Mouse (Mus musculus): ENCODE data around the gene Utp3. TPM values are rescaled to one million over a fixed set of nuclear protein-coding genes. Genes with fewer than 3 reads are reported as not detected.
A peak's percentile ranks its signal among the peaks of the same experiment; 100 is the strongest.

Utp3 gene
- polyA plus RNA-seq, 1 experiment from 2014 or later, result 86.5 TPM

DNA sequence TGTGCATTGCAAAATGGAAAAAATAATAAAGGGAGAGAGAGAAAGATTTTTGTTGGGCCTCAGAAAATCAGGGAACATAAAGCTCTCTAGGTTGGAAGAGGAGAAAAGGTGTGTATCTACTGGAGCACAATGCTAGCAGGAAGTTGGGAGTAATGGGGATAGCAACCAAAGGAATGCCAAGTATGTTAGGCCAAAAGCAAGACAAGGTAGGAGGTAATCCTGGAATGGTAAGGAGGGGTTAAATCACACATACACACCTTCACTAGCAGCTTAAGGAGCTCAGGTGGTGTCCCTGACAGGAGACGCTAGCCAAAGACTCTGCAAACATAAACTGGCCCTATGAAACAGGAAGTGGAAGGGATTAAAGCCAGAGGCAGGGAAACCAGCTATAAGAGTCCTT is 4.7 kb downstream of the Utp3 start:
- WGBS, result 51% methylated on average over 1 of the region's 1 CpGs
- no peak for DNase-seq (ENCODE audit: extremely low spot score, low spot score)

DNA sequence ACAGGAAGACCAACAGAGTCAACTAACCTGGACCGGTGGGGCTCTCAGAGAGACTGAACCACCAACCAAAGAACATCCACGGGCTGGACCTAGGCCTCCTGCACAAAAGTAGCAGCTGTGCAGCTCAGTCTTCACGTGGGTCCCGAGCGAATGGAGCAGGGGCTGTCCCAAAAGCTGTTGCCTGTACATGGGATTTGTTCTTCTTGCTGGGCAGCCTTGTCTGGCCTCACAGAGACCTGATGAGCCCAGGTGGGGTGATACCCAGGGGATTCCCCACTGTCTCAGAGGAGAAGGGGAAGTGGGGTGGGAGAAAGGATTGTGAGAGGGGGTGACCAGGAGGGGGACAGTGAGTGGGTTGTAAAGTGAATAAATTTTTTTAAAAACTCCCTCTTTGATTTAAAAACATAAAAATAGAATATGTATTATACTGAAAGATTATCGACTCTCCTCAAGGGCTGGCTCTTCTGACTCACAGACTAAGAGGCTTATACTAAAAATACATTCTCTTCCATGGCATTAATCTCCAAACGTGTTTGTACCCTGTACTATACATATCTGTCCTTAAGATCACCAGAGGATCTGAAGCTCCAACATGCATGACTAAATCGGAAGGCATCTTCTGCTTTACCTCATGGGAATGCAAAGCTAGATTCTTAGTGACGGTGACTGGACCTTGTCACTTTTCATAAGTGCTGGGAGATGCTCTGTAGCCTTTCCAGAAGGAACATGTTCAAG is 7.0 kb downstream of the Utp3 start:
- peaks cover 17% of the 10 kb centered on the region for H3K36me3 ChIP-seq (replicated peaks)
- DNase-seq (ENCODE audit: extremely low spot score, low spot score), result no peak
- H3K27ac ChIP-seq, result no peak overlapping the region
- H3K27me3 ChIP-seq (ENCODE audit: poor library complexity, severe bottlenecking), result no peaks in the 10 kb centered on the region
- H3K9me3 ChIP-seq, result no peaks in the 10 kb centered on the region
- no peak overlapping the region for H3K4me3 ChIP-seq
- H3K4me1 ChIP-seq, result peaks cover 20% of the 10 kb centered on the region
- WGBS, result 87% methylated on average over 9 of the region's 9 CpGs

More for the DNA sequence above, 4.7 kb downstream of the Utp3 start:
- H3K9me3 ChIP-seq, result no peaks in the 10 kb centered on the region
- peaks cover 25% of the 10 kb centered on the region for H3K4me1 ChIP-seq
- no peak overlapping the region for H3K27ac ChIP-seq
- H3K27me3 ChIP-seq (ENCODE audit: poor library complexity, severe bottlenecking), result no peaks in the 10 kb centered on the region
- H3K36me3 ChIP-seq (replicated peaks), result peaks cover 28% of the 10 kb centered on the region
- no peak overlapping the region for H3K4me3 ChIP-seq

DNA sequence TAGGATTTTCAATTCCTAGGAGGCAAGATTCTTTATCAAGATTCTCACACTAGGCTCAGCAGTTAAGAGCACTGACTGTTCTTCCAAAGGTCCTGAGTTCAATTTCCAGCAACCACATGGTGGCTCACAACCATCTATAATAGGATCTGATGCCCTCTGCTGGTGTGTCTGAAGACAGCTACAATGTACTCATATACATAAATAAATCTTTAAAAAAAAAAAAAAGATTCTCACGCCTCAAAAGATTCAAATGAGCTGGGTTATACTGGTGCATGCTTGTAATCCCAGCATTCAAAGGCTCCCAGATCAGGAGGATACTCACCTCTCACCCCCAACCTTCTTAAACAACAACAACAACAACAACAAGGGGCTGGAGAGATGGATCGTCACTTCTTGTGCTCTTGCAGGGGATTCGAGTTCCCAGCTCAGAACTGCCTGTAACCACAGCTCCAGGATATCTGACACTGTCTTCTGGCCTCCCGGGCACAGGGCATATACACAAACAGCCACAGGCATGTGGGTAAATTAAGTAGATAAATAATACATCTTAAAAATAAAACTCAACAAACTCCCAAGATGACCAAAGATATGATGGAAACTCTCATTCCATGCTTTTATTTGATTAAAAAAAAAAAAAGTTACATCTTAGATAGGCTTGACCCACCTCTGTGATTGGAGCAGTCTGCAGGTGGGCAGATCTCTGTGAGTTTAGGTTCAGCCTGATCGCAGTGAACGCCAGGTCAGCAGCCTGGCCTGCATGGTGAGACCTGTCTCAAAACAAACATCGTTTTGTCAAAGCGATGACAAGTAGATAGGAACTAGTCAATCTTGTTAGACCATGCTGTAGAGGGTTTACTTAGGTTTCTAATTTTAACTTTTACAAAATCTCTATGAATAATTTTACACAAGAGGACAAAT is 8.9 kb downstream of the Utp3 start:
- Histone ChIP-seq H3K9me3 (no peaks in the 10 kb centered on the region), H3K36me3 (replicated peaks) (peaks cover 2% of the 10 kb centered on the region), H3K27ac (no peak overlapping the region), H3K4me3 (no peak overlapping the region), H3K4me1 (peaks cover 18% of the 10 kb centered on the region), H3K27me3 (ENCODE audit: poor library complexity, severe bottlenecking) (no peaks in the 10 kb centered on the region)
- DNase-seq (ENCODE audit: extremely low spot score, low spot score), result no peak
- 78% methylated on average over 8 of the region's 8 CpGs for whole genome bisulfite sequencing

DNA sequence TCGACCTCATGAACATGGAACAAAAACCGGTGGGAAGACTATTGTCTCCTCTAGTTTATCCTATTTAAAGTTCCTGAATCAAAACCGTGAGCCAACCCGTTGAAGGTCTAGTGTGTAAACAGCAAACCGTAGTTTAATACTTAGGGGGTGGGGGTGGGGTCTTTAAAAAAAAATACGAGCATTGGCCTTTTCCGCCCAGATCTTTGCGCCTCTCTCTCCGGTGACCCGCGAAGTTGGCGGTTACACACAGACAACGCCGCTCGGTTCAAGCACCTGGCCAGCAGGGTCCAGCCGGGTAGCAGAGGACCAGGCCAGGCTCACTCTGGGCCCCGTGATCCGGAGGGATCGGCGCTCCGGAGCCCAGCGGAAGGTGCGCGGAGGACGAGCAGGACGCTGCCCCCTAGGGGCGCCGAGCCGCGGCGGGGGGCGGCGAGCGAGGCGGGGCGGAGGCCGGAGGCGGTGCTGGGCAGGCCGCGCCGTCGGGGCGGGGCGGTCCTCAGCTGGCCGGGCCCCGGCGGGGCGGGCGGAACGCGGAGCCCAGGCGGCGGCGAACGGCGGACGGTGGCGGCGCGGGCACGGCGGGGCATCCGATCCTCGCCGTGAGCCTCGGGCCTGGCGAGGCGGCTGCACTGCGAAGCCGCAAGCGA is 10.4 kb downstream of the Utp3 start, which contains the start of gene Rufy3:
Gene Rufy3, plus strand, starts transcription at position 540 of the 647 bp plus-strand sequence.
- Histone ChIP-seq H3K9me3 (no peaks in the 10 kb centered on the region), H3K4me1 (peaks cover 18% of the 10 kb centered on the region), H3K4me3 (peak within 1 kb of the TSS; percentile 94), H3K36me3 (replicated peaks) (peaks cover 10% of the 10 kb centered on the region), H3K27me3 (ENCODE audit: poor library complexity, severe bottlenecking) (no peaks in the 10 kb centered on the region), H3K27ac (peak within 1 kb of the TSS; percentile 95)
- 1% methylated on average over 71 of the region's 71 CpGs for WGBS
- peak; percentile 76 for DNase-seq (ENCODE audit: extremely low spot score, low spot score)

DNA sequence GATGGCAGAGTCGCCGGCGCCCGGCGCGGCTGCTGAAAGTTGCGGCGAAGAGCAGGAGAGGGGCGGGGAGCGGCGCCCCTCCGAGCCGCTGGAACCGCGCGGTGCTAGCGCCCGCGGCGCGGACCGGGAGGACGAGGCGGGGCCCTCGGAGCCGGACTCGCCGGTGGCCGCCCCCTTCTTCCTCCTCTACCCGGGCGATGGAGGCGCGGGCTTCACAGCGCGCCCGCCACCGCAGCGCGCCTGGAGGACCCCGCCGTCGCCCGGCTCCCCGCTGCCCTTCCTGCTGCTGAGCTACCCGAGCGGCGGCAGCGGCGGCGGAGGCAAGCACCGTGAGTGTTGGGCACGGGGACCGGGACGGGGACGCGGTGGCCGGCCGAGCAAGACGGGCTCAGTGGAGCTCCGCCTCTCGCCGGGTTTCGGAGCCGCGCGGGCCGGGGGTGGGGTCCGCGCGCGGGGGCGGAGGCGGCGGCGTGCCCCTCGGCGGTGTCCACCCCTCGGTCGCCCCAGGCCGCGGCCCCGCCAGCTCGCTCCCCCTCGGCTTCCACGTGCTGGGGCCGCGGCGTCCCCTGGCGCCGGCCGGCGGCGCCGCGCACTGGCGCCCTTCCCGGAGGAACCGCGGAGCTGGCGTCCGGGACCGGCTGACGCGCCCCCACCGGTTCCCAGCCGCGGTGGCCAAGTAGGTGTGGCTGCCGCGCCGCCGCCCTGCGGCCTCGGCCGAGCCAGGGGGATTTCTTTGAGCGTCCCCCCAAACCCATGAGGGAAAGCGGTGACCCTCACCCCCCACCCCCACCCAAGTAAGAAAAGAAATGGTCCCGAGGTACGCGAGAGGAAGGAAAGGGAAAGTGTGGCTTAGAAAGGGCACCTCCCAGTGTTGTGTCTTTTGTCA is 11.1 kb downstream of the Utp3 start:
- Histone ChIP-seq H3K27me3 (ENCODE audit: poor library complexity, severe bottlenecking) (no peaks in the 10 kb centered on the region), H3K4me1 (peaks cover 18% of the 10 kb centered on the region), H3K36me3 (replicated peaks) (peaks cover 11% of the 10 kb centered on the region), H3K9me3 (no peaks in the 10 kb centered on the region), H3K4me3 (peak overlapping the region; percentile 94), H3K27ac (peak overlapping the region; percentile 95)
- peak; percentile 64 for DNase-seq (ENCODE audit: extremely low spot score, low spot score)
- under 1% methylated on average over 113 of the region's 119 CpGs for WGBS

DNA sequence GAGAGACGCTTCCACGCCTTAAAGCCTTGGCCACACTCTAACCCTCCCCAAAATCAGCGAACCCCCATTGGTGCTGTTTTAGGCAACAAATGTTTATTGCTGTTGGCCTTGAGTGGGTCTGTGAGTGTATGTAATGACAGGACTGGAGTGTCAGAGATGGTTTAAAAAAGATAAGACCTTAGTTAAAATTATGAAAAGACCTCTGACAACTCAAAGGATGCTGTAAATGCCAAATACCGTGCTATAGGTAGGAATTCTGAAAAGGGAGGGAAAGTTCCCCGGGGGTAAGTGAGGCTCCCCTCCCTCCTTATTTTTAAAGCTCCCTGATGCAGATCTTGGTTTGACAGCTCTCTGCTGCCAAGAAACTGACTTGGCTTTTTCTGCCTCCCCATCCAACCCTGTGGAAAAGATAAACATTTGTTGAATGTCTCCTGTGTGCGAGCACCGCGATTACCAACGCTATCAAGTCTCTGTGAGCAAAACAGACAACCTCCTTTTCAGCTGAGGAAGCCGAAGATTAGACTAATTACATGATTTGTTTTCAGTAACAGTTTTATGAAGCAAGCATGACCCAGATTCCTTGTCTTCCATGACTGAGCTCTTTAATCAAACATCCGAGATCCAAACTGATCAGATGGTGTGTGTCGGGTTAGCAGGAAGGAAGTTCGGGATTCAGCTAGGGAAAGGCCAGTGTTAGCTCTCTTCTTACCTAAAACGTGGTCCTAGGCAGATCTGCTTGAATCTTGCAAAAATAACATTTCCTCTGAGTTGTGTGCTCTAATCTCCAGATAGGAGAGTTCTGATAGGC is 12.0 kb downstream of the Utp3 start:
- Histone ChIP-seq H3K4me1 (peaks cover 18% of the 10 kb centered on the region), H3K36me3 (replicated peaks) (peaks cover 20% of the 10 kb centered on the region), H3K4me3 (peak overlapping the region; percentile 94), H3K27me3 (ENCODE audit: poor library complexity, severe bottlenecking) (no peaks in the 10 kb centered on the region), H3K9me3 (no peaks in the 10 kb centered on the region), H3K27ac (peak overlapping the region; percentile 95)
- WGBS, result 15% methylated on average over 14 of the region's 14 CpGs
- no peak for DNase-seq (ENCODE audit: extremely low spot score, low spot score)

DNA sequence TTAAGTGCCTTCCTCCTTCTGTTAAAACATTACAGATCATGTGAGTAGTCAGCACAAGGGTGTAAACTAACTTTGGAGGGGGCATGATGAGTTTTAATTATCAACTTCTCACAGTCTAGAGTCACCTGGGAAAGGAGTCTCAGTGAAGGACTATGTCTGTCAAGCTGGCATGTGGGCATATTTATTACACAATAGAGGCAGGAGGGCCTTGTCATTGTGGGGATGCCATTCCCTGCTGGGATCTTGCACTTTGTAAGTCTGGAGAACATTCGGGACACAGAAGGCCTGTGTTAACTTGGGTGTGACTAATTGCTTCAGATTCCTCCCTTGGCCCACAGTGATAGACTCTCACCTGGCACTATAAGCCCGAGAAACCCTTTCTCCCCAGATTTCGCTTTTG is 15.3 kb downstream of the Utp3 start:
- no peaks in the 10 kb centered on the region for H3K9me3 ChIP-seq
- no peak for DNase-seq (ENCODE audit: extremely low spot score, low spot score)
- 74% methylated on average over 3 of the region's 3 CpGs for WGBS
- peaks cover 44% of the 10 kb centered on the region for H3K36me3 ChIP-seq (replicated peaks)
- no peaks in the 10 kb centered on the region for H3K27me3 ChIP-seq (ENCODE audit: poor library complexity, severe bottlenecking)
- peaks cover 12% of the 10 kb centered on the region for H3K4me1 ChIP-seq
- H3K4me3 ChIP-seq, result no peak overlapping the region
- no peak overlapping the region for H3K27ac ChIP-seq

DNA sequence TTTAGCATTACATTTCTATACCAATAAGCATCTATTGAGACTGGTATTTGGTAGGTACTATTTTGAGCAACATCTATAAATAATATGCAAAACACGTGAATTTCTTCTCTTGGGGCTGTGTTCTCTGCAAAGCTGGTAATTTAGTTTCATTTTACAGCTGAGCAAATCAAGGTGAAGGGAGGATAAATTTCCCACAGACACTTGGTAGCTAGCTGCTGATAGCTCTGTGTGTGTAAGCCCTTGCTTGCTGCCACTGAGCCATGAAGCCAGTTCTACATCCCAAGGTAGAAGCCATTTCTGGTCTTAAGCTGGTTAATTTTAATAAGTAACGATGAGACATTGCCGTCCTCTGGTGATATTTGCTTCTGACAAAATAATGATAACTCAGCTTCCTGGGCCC is 20.6 kb downstream of the Utp3 start:
- 94% methylated on average over 3 of the region's 3 CpGs for WGBS
- H3K9me3 ChIP-seq, result no peaks in the 10 kb centered on the region
- peaks cover 34% of the 10 kb centered on the region for H3K36me3 ChIP-seq (replicated peaks)
- no peak for DNase-seq (ENCODE audit: extremely low spot score, low spot score)
- peaks cover 7% of the 10 kb centered on the region for H3K4me1 ChIP-seq
- no peak overlapping the region for H3K4me3 ChIP-seq
- H3K27me3 ChIP-seq (ENCODE audit: poor library complexity, severe bottlenecking), result no peaks in the 10 kb centered on the region
- H3K27ac ChIP-seq, result no peak overlapping the region

DNA sequence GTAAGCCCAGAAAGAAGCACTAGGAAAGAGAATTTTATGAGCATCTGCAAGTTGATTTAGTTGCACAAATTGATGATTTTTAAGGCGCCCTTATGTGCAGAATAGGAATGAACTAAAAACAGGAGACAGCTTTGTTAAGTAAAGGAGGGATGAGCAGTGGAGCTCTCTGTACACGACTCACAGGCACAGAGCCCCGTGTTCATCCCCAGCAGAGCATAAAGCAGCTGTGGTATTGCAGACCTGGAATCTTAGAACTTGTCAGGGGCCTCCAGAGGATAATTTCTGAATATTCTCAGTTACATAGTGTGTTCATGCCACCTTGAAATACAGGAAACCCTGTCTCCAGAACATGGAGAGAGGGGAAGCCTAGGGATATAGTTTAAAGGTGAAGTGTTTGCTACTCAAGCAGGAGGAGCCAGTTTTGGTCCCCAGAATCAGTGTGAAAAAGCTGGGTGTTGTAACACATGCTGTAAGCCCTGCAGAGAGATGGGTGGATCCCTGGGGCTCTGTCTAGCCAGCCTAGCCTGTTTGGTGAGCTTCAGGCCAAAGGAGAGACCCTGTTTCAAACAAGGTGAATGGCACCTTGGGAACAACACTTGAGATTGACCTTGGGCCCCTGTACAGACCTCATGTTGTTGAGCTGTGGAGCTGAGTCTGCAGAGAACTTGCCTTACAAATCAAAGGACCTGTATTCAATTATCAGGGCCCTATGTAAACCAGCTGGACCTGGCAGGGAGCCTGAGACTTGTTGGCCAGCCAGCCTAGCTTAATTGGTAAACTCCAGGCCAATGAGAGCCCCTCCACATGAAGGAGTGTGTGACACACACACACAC is 21.5 kb downstream of the Utp3 start:
- no peak for DNase-seq (ENCODE audit: extremely low spot score, low spot score)
- Histone ChIP-seq H3K27me3 (ENCODE audit: poor library complexity, severe bottlenecking) (no peaks in the 10 kb centered on the region), H3K9me3 (no peaks in the 10 kb centered on the region), H3K4me3 (no peak overlapping the region), H3K4me1 (peaks cover 7% of the 10 kb centered on the region), H3K27ac (no peak overlapping the region), H3K36me3 (replicated peaks) (peaks cover 29% of the 10 kb centered on the region)
- WGBS, result 80% methylated on average over 3 of the region's 3 CpGs

DNA sequence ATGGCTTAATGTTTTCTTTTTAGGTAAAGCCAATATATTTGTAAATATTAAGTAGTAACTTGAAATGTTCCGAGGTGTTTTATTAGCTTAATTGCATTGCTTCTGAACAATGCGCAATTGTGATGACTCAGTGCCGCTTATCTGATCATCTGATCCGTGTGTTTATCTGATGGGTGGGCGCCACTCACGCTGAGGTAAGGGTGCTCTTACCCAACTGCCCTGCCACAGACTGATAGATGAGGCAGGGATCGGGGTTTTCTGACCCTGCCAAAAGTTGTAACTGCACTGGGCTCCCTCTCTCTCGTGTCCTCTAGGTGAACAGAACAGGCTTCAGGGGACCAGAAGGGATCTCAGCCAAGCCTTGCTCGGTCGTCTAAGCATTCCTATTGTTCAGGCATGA is 26.4 kb downstream of the Utp3 start:
- 87% methylated on average over 10 of the region's 10 CpGs for WGBS
- H3K27me3 ChIP-seq (ENCODE audit: poor library complexity, severe bottlenecking), result no peaks in the 10 kb centered on the region
- no peak for DNase-seq (ENCODE audit: extremely low spot score, low spot score)
- no peak overlapping the region for H3K27ac ChIP-seq
- H3K36me3 ChIP-seq (replicated peaks), result no peaks in the 10 kb centered on the region
- peaks cover 28% of the 10 kb centered on the region for H3K4me1 ChIP-seq
- H3K4me3 ChIP-seq, result no peak overlapping the region
- H3K9me3 ChIP-seq, result no peaks in the 10 kb centered on the region

DNA sequence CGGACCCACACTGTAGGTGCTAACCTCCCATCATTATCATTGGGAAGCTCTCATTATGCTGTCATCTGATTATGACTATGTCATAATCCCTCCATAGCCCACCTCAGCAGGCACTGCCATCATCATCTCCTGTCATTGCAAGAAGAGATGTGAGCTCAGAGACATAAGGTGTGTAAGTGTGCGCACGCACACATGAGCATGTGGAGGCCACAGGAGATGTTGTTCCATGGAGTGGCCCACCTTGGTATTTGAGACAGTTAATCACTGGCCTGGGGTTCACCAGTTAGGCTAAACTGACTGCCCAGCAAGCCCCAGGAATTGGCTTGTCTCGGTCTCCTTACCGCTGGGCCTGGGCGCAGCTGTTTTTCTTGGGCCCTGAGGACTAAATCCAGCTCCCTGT is 27.1 kb downstream of the Utp3 start:
- H3K4me3 ChIP-seq, result no peak overlapping the region
- no peaks in the 10 kb centered on the region for H3K27me3 ChIP-seq (ENCODE audit: poor library complexity, severe bottlenecking)
- peaks cover 30% of the 10 kb centered on the region for H3K4me1 ChIP-seq
- no peak for DNase-seq (ENCODE audit: extremely low spot score, low spot score)
- peaks cover 3% of the 10 kb centered on the region; the same call in 1 of the 2 replicates for H3K36me3 ChIP-seq (replicated peaks)
- 97% methylated on average over 6 of the region's 6 CpGs for WGBS
- H3K27ac ChIP-seq, result no peak overlapping the region
- H3K9me3 ChIP-seq, result no peaks in the 10 kb centered on the region

Data from forebrain, embryonic 10.5 days (tissue).